Mouse (Mus musculus) layer of hippocampus, adult 11-12 months (tissue): ENCODE measurements at regions not wholly inside any gene's neighbourhood (a gene's known extent, or its start where the extent isn't known, plus 50 kb on each side); places are given as distances from the start of the nearest gene placed in this dataset.

Experiments
- DNase-seq: peaks from one replicate; pipeline ENCODE4 v3.0.0; 2022; ENCODE audit warnings: low spot score

- no peak for DNase-seq
These were observed 132.2 kb upstream of the Lef1 start for GRCm38 (mm10) chr3:130977921-130978700.

- no peak for DNase-seq
These were observed 134.1 kb upstream of the Lef1 start for GRCm38 (mm10) chr3:130976206-130976605.

- no peak for DNase-seq
These were observed 135.0 kb upstream of the Lef1 start for GRCm38 (mm10) chr3:130975291-130975690.

- no peak for DNase-seq
These were observed 138.1 kb upstream of the Lef1 start for GRCm38 (mm10) chr3:130972126-130972525.

GRCm38 (mm10) chr3:130965275-130965674 lies 145.0 kb upstream of the Lef1 start:
- no peak for DNase-seq

GRCm38 (mm10) chr3:130964088-130964487 lies 146.2 kb upstream of the Lef1 start:
- no peak for DNase-seq

GRCm38 (mm10) chr3:130963625-130964024 lies 146.6 kb upstream of the Lef1 start:
- no peak for DNase-seq

GRCm38 (mm10) chr3:130962701-130963472 lies 147.4 kb upstream of the Lef1 start:
- no peak for DNase-seq

GRCm38 (mm10) chr3:130962151-130962633 lies 148.1 kb upstream of the Lef1 start:
- DNase-seq, result no peak

GRCm38 (mm10) chr3:130961704-130962103 lies 148.6 kb upstream of the Lef1 start:
- no peak for DNase-seq

- no peak for DNase-seq
These were observed 154.3 kb upstream of the Lef1 start for GRCm38 (mm10) chr3:130955958-130956357.

- no peak for DNase-seq
These were observed 158.9 kb upstream of the Lef1 start for GRCm38 (mm10) chr3:130951381-130951780.

- DNase-seq, result no peak
These were observed 159.4 kb upstream of the Lef1 start for GRCm38 (mm10) chr3:130950872-130951271.

- no peak for DNase-seq
These were observed 162.4 kb upstream of the Lef1 start for GRCm38 (mm10) chr3:130947880-130948279.

- DNase-seq, result no peak
These were observed 163.0 kb upstream of the Lef1 start for GRCm38 (mm10) chr3:130947277-130947606.

- no peak for DNase-seq
These were observed 163.5 kb upstream of the Lef1 start for GRCm38 (mm10) chr3:130946576-130947276.

GRCm38 (mm10) chr3:130945861-130946449 lies 164.3 kb upstream of the Lef1 start:
- no peak for DNase-seq

GRCm38 (mm10) chr3:130945396-130945795 lies 164.9 kb upstream of the Lef1 start:
- no peak for DNase-seq

- no peak for DNase-seq
These were observed 166.0 kb upstream of the Lef1 start for GRCm38 (mm10) chr3:130944241-130944640.

GRCm38 (mm10) chr3:130942947-130943630 lies 167.2 kb upstream of the Lef1 start:
- DNase-seq, result no peak

GRCm38 (mm10) chr3:130940302-130940867 lies 169.9 kb upstream of the Lef1 start:
- no peak for DNase-seq
